Mouse (Mus musculus) stomach, postnatal 0 days (tissue): ENCODE measurements around the gene Arhgap15.

Experiments used
- CTCF ChIP-seq: IDR thresholded peaks from 2 replicates; pipeline ENCODE4 v1.5.1; 2016; ENCODE audit warnings: antibody characterized with exemption, low read depth, mild to moderate bottlenecking, moderate library complexity
- EP300 ChIP-seq: optimal IDR thresholded peaks from 2 replicates; pipeline ENCODE3; 2016; ENCODE audit warnings: antibody characterized with exemption

GRCm38 (mm10) chr2:44114296-44114695, 365.7 kb downstream of the Arhgap15 start:
- TF ChIP-seq CTCF (no peak), EP300 (no peak)
